Mouse (Mus musculus): ENCODE measurements around the gene Slc35e3.
"Not testable (repeated sequence)": the region's sequence is repeated elsewhere in the genome, so short reads cannot be mapped to it uniquely, and the experiment has no call there.

Gene Slc35e3

GRCm38 (mm10) chr10:117761551-117761950 is 15.4 kb upstream of the Slc35e3 start:
- DNase-seq: no peak

GRCm38 (mm10) chr10:117760831-117761335 is 14.7 kb upstream of the Slc35e3 start:
- DNase-seq: no peak

- DNase-seq: no peak
Measured at GRCm38 (mm10) chr10:117759844-117760630, 13.9 kb upstream of the Slc35e3 start.

- no peak for DNase-seq
Measured at GRCm38 (mm10) chr10:117758749-117759727, 12.9 kb upstream of the Slc35e3 start.

- DNase-seq: not testable (repeated sequence)
Measured at GRCm38 (mm10) chr10:117758344-117758743, 12.2 kb upstream of the Slc35e3 start.

- DNase-seq: no peak
Measured at GRCm38 (mm10) chr10:117757796-117758342, 11.7 kb upstream of the Slc35e3 start.

GRCm38 (mm10) chr10:117757259-117757658 is 11.1 kb upstream of the Slc35e3 start:
- DNase-seq: no peak

- DNase-seq: no peak
Measured at GRCm38 (mm10) chr10:117756784-117757183, 10.6 kb upstream of the Slc35e3 start.

- no peak for DNase-seq
Measured at GRCm38 (mm10) chr10:117755799-117756467, 9.8 kb upstream of the Slc35e3 start.

- DNase-seq: no peak
Measured at GRCm38 (mm10) chr10:117755086-117755798, 9.1 kb upstream of the Slc35e3 start.

- no peak for DNase-seq
Measured at GRCm38 (mm10) chr10:117754609-117754940, 8.4 kb upstream of the Slc35e3 start.

GRCm38 (mm10) chr10:117753711-117754608 is 7.8 kb upstream of the Slc35e3 start:
- DNase-seq: no peak

GRCm38 (mm10) chr10:117752851-117753647 is 6.9 kb upstream of the Slc35e3 start:
- no peak for DNase-seq

- DNase-seq: no peak
Measured at GRCm38 (mm10) chr10:117752304-117752821, 6.2 kb upstream of the Slc35e3 start.

GRCm38 (mm10) chr10:117751744-117752143 is 5.6 kb upstream of the Slc35e3 start:
- DNase-seq: no peak

GRCm38 (mm10) chr10:117751282-117751610 is 5.1 kb upstream of the Slc35e3 start:
- DNase-seq: no peak

GRCm38 (mm10) chr10:117750529-117751281 is 4.5 kb upstream of the Slc35e3 start:
- no peak for DNase-seq

GRCm38 (mm10) chr10:117749787-117750343 is 3.7 kb upstream of the Slc35e3 start:
- DNase-seq: no peak

Data from cerebellum, adult 18-20 months (tissue).